Mouse (Mus musculus) midbrain, embryonic 10.5 days (tissue): ENCODE data around the gene Gm49318. TPM values are rescaled to one million over a fixed set of nuclear protein-coding genes. Genes with fewer than 3 reads are reported as not detected.
"Not testable (repeated sequence)": the region's sequence is repeated elsewhere in the genome, so short reads cannot be mapped to it uniquely, and the experiment has no call there.

Source experiments
- DNase-seq: peaks from one replicate; pipeline ENCODE4 v3.0.0-alpha.2; 2017; ENCODE audit warnings: low spot score
- H3K27ac ChIP-seq: fragments of 300-500 bp; sonication (generic); replicated peaks from 2 replicates; pipeline ENCODE4 v1.5.1; 2016; ENCODE audit warnings: mild to moderate bottlenecking
- H3K27me3 ChIP-seq: fragments of 300-500 bp; sonication (generic); 2 replicates; pipeline ENCODE4 v1.6.1; 2016; ENCODE audit warnings: low read depth, mild to moderate bottlenecking; ENCODE audit not compliant: poor library complexity, severe bottlenecking
- H3K36me3 ChIP-seq: fragments of 300-500 bp; sonication (generic); 2 replicates; pipeline ENCODE4 v1.6.1; 2016; ENCODE audit warnings: mild to moderate bottlenecking, moderate library complexity
- H3K4me1 ChIP-seq: fragments of 300-500 bp; sonication (generic); 2 replicates; pipeline ENCODE4 v1.6.1; 2016
- H3K4me3 ChIP-seq: fragments of 300-500 bp; sonication (generic); 2 replicates; pipeline ENCODE4 v1.5.1; 2016; ENCODE audit warnings: mild to moderate bottlenecking, moderate library complexity
- H3K9me3 ChIP-seq: fragments of 300-500 bp; sonication (generic); replicated peaks from 2 replicates; pipeline ENCODE4 v1.6.1; 2016; ENCODE audit warnings: mild to moderate bottlenecking
- WGBS: fragments of 180-500 bp; shearing (Covaris S2); methylation state at CpG from one replicate; pipeline ENCODE4 v1.1.7; 2016; 5-methylcytosine and 5-hydroxymethylcytosine counted together
- polyA plus RNA-seq: library from polyadenylated mRNA; unstranded; fragments of >200 nt; fragmentation: Nextera tagmentation; extraction: Ambion mirVana; gene quantifications from 2 replicates; pipeline ENCODE4 v1.2.1, GENCODE M21; 2016

Gene Gm49318
- polyA plus RNA-seq, 1 experiment from 2014 or later: not detected

DNA sequence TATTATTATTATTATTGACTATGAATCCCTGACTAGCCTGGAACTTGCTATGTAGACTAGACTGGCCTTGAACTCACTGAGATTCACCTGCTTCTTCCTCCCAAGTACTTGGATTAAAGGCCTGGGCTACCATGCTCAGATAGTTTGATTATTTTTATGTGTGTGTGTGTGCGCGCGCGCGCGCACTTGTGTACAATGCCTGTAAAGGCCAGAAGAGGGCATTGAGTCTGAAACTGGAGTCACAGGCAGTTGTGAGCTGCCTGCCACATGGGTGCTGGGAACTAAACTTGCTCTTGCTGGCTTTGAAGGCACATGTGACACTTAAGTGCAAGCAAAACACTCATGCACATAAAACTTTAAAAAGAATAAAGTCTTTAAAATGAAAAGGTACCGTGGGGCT is 18.2 kb upstream of the Gm49318 start:
- no peak for DNase-seq
- Histone ChIP-seq H3K27me3 (peaks cover 6% of the 10 kb centered on the region; the same call in 1 of the 2 replicates), H3K4me1 (peaks cover 13% of the 10 kb centered on the region), H3K36me3 (no peaks in the 10 kb centered on the region), H3K27ac (no peak overlapping the region), H3K4me3 (no peak overlapping the region), H3K9me3 (no peaks in the 10 kb centered on the region)
- WGBS: 96% methylated on average over 7 of the region's 7 CpGs

- peaks cover 6% of the 10 kb centered on the region; the same call in 1 of the 2 replicates for H3K36me3 ChIP-seq
- no peak overlapping the region for H3K4me3 ChIP-seq
- no peak for DNase-seq
- no peak overlapping the region for H3K27ac ChIP-seq
- H3K27me3 ChIP-seq: no peaks in the 10 kb centered on the region
- 75% methylated on average over 2 of the region's 2 CpGs for WGBS
- H3K9me3 ChIP-seq: no peaks in the 10 kb centered on the region
- peaks cover 15% of the 10 kb centered on the region for H3K4me1 ChIP-seq
Measured at GRCm38 (mm10) chr9:22087034-22087618, 16.1 kb upstream of the Gm49318 start.

DNA sequence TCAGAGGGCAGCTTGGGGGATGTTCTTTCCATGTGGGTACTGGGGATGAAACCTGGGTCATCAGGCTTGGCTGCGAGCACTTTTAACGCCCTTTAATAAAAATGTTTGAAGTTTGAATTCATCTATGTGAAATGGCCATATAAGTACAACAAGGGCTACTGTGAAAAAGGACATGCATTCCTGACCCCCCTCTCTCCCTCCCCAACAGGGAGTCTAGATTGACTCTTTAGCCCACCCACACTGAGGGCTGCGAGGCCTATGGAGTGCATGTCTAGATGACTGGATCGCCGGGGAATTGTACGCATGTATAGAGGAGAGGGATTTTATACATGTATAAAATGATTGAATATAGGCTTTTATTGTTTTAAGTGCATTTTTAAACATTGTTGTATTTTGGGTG is 15.0 kb upstream of the Gm49318 start:
- no peak for DNase-seq
- peak overlapping the region; percentile 81; the same call in 1 of the 2 replicates for H3K27ac ChIP-seq
- H3K9me3 ChIP-seq: no peaks in the 10 kb centered on the region
- peaks cover 6% of the 10 kb centered on the region; the same call in 1 of the 2 replicates for H3K36me3 ChIP-seq
- H3K4me1 ChIP-seq: peaks cover 15% of the 10 kb centered on the region
- H3K4me3 ChIP-seq: peak overlapping the region; percentile 76
- H3K27me3 ChIP-seq: no peaks in the 10 kb centered on the region
- 85% methylated on average over 6 of the region's 6 CpGs for WGBS

- peak; percentile 92 for DNase-seq
- H3K9me3 ChIP-seq: no peaks in the 10 kb centered on the region
- H3K27ac ChIP-seq: peak within 1 kb of the TSS; percentile 81
- under 1% methylated on average over 48 of the region's 48 CpGs for WGBS
- H3K4me3 ChIP-seq: peak within 1 kb of the TSS; percentile 76
- H3K27me3 ChIP-seq: no peaks in the 10 kb centered on the region
- peaks cover 15% of the 10 kb centered on the region for H3K4me1 ChIP-seq
- H3K36me3 ChIP-seq: peaks cover 9% of the 10 kb centered on the region
Measured at GRCm38 (mm10) chr9:22085022-22085834, 14.2 kb upstream of the Gm49318 start, which contains the start of gene Ecsit. Ecsit (minus strand) TSS chr9:22085438.

- 42% methylated on average over 4 of the region's 4 CpGs for WGBS
- Histone ChIP-seq H3K9me3 (no peaks in the 10 kb centered on the region), H3K27me3 (no peaks in the 10 kb centered on the region), H3K4me1 (peaks cover 15% of the 10 kb centered on the region), H3K27ac (peak overlapping the region; percentile 81), H3K36me3 (peaks cover 14% of the 10 kb centered on the region), H3K4me3 (peak overlapping the region; percentile 76)
- no peak for DNase-seq
Measured at GRCm38 (mm10) chr9:22084667-22085021, 13.6 kb upstream of the Gm49318 start.

- peaks cover 5% of the 10 kb centered on the region; the same call in 1 of the 2 replicates for H3K4me1 ChIP-seq
- no peaks in the 10 kb centered on the region for H3K9me3 ChIP-seq
- DNase-seq: no peak
- H3K36me3 ChIP-seq: peaks cover 58% of the 10 kb centered on the region
- H3K27me3 ChIP-seq: no peaks in the 10 kb centered on the region
- H3K27ac ChIP-seq: no peak overlapping the region
- WGBS: 94% methylated on average over 23 of the region's 23 CpGs
- no peak overlapping the region for H3K4me3 ChIP-seq
Measured at GRCm38 (mm10) chr9:22076223-22076622, 5.2 kb upstream of the Gm49318 start.

DNA sequence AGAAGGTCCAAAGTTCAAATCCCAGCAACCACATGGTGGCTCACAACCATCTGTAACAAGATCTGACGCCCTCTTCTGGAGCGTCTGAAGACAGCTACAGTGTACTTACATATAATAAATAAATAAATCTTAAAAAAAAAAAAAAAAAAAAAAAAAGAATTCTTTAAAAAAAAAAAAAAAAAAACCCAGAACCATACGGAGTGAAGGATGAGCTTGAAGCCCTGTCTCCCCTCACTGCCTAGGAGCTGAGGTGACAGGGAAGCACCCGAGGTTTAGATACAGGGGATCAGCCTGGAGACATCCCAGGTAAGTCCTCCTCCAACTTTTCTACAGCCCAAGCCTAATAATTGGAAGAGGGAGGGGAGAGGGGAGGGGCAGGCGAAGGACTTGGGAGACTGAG is 4.7 kb upstream of the Gm49318 start:
- peaks cover 58% of the 10 kb centered on the region for H3K36me3 ChIP-seq
- not testable (repeated sequence) for H3K27me3 ChIP-seq, H3K9me3 ChIP-seq, DNase-seq, H3K4me3 ChIP-seq, H3K27ac ChIP-seq, H3K4me1 ChIP-seq
- 78% methylated on average over 5 of the region's 5 CpGs for WGBS

GRCm38 (mm10) chr9:22072276-22072675 is 1.2 kb upstream of the Gm49318 start:
- no peaks in the 10 kb centered on the region for H3K9me3 ChIP-seq
- H3K4me3 ChIP-seq: no peak overlapping the region
- peaks cover 60% of the 10 kb centered on the region for H3K36me3 ChIP-seq
- no peak for DNase-seq
- peaks cover 20% of the 10 kb centered on the region for H3K4me1 ChIP-seq
- no peak overlapping the region for H3K27ac ChIP-seq
- WGBS: 92% methylated on average over 4 of the region's 4 CpGs
- no peaks in the 10 kb centered on the region for H3K27me3 ChIP-seq

DNA sequence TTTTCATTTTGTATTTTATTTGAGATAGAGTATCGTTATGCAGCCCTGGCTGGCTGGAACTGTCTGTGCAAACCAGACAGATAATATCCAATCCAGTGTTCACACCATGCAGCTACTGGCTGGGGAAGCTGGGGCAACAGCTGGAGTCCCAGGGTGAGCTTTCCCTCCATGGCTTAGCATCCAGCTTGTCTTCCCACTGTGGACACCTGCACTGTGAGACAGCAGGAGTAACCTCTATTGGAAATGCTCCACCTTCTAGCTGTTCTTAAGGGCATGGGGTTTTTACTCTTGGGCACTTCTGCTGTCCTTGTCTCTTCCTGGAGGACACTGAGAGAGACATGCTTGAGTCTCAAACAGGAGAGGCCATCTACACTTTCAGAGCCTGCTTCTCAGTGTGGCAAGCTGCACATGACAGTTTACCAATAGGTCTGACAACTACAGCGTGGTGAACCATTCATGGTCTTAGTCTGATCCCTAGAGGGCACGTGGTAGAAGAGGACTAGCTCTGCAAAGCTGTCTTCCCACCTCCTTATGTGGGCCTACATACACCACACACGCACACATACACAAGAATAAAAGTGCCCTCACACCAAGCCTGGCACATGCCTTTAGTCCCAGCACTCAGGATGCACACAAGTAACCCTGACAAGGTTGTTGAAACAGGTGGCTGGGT is 1.0 kb downstream of the Gm49318 start:
- H3K27me3 ChIP-seq: no peaks in the 10 kb centered on the region
- H3K27ac ChIP-seq: peak overlapping the region; percentile 99
- H3K4me3 ChIP-seq: peak overlapping the region; percentile 83
- H3K4me1 ChIP-seq: peaks cover 20% of the 10 kb centered on the region
- DNase-seq: no peak
- WGBS: 74% methylated on average over 4 of the region's 4 CpGs
- H3K36me3 ChIP-seq: peaks cover 68% of the 10 kb centered on the region
- no peaks in the 10 kb centered on the region; the same call in 1 of the 2 replicates for H3K9me3 ChIP-seq

DNA sequence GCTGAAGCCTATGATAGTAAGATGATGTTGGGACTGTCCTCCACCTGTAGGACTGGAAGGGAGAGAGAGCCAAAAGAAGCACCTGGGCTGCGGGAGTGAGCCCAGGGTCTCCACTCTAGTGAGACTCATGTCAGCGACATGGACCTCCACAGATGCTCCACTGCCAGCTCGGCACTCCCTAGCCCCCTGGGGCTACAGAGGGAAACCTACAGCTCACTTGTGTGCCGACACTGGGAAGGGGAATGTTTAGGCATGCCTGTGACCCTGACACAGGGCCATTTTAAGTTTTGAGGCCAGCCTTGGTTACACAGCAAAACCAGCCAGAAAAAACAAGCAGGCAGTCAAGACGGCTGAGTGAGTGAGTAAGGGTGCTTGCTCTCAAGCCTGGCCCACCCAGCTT is 3.9 kb downstream of the Gm49318 start:
- no peak for DNase-seq
- WGBS: 91% methylated on average over 5 of the region's 5 CpGs
- peaks cover 20% of the 10 kb centered on the region for H3K4me1 ChIP-seq
- no peak overlapping the region for H3K4me3 ChIP-seq
- no peaks in the 10 kb centered on the region; the same call in 1 of the 2 replicates for H3K9me3 ChIP-seq
- no peak overlapping the region for H3K27ac ChIP-seq
- H3K36me3 ChIP-seq: peaks cover 69% of the 10 kb centered on the region
- H3K27me3 ChIP-seq: no peaks in the 10 kb centered on the region

- Histone ChIP-seq H3K4me3 (no peak overlapping the region), H3K27me3 (no peaks in the 10 kb centered on the region), H3K27ac (no peak overlapping the region), H3K4me1 (peaks cover 17% of the 10 kb centered on the region), H3K36me3 (peaks cover 76% of the 10 kb centered on the region), H3K9me3 (no peaks in the 10 kb centered on the region; the same call in 1 of the 2 replicates)
- DNase-seq: peak; percentile 41
- WGBS: 79% methylated on average over 3 of the region's 3 CpGs
Measured at GRCm38 (mm10) chr9:22066433-22066832, 4.6 kb downstream of the Gm49318 start.

DNA sequence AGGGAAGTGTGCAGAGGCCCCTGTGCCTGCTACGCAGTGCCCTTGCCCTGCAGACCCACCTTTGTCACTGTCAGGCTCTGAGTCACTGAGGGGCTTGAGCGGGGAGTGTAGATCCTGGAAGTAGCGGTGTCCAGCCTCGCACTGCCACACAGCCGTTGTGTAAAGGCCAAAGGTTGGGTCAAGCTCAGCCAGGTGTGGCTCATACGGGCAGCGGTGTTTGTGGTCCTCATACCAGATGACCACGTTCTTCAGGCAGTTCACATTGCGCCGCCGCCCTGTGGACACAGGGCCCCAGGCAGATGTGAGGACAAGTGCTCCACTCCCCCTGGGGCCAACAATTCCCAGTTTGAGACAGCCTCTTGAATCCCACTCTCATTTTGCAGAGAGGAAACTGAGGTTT is 5.4 kb downstream of the Gm49318 start:
- 96% methylated on average over 11 of the region's 11 CpGs for WGBS
- H3K36me3 ChIP-seq: peaks cover 84% of the 10 kb centered on the region
- no peak for DNase-seq

More for the DNA sequence above, 5.4 kb downstream of the Gm49318 start:
- H3K4me1 ChIP-seq: peaks cover 11% of the 10 kb centered on the region
- H3K9me3 ChIP-seq: no peaks in the 10 kb centered on the region; the same call in 1 of the 2 replicates
- H3K27me3 ChIP-seq: no peaks in the 10 kb centered on the region
- H3K4me3 ChIP-seq: no peak overlapping the region
- no peak overlapping the region for H3K27ac ChIP-seq
